Mouse (Mus musculus) effector memory CD4-positive, alpha-beta T cell, adult 5 months (primary cell): ENCODE results near the gene Gm15127. TPM values are rescaled to one million over a fixed set of nuclear protein-coding genes. Genes with fewer than 3 reads are reported as not detected.

Source experiments
- polyA plus RNA-seq: library from polyadenylated mRNA; unstranded; fragments of 100-300 nt; shearing (Covaris generic); gene quantifications from one replicate; pipeline ENCODE4 v1.2.1, GENCODE M21; 2017

Gm15127 gene
- 0.19 TPM for polyA plus RNA-seq

DNA sequence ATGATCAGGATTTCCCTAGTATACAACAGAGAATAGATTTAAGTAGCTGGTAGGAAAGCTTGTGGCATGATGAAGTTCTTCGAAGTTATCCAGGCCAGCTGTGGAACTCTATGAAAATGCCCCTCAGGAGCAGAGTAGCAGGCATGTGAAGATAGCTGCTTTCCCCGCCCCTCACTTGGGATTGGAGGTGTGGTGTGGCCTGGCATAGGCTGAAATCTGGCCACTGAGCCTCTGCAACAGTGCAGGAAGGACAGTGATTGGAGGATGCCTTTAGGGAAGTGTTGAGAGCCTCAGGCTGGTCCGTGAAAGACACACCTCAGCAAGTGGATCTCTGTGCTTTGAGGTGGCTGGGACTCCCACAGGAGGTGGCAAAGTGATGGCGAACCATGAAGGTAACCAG is at the start of gene Gm15127:
Gm15127 (plus strand) TSS at position 301 of the 400 bp plus-strand sequence.

DNA sequence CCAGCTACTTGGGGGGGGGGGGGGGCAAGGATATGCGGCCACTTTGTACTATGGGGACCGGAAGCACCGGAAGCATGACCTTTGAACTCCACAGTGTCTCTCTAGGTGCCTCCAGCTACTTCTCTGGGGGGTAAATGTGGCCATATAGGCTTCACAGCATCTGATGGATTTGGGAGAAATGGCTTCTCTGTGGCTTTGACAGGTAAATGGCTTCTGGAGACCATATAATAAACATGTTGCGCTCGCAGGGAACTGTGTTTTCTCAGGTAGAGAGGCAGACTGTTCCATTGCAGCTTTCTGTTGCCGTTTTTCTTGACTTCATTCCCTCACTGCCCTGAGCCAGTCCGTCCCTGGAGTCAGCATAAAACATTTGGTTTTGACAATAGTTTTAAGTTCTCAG is 48.3 kb upstream of the Gm15127 start, which contains the start of gene Gm8334:
Gm8334 (minus strand) TSS at position 101 of the 400 bp plus-strand sequence.

Other genes with a start within 250 kb of the Gm15127 start
- not detected for gene Gm15114, start 174.6 kb upstream of the Gm15127 start, polyA plus RNA-seq
- 0.22 TPM for gene Gm8334, start 48.4 kb upstream of the Gm15127 start, polyA plus RNA-seq
- not detected for gene Luzp4, start 194.0 kb downstream of the Gm15127 start, polyA plus RNA-seq